8 mouse cellular contexts compared by ENCODE assay signal in the genomic region with DNA sequence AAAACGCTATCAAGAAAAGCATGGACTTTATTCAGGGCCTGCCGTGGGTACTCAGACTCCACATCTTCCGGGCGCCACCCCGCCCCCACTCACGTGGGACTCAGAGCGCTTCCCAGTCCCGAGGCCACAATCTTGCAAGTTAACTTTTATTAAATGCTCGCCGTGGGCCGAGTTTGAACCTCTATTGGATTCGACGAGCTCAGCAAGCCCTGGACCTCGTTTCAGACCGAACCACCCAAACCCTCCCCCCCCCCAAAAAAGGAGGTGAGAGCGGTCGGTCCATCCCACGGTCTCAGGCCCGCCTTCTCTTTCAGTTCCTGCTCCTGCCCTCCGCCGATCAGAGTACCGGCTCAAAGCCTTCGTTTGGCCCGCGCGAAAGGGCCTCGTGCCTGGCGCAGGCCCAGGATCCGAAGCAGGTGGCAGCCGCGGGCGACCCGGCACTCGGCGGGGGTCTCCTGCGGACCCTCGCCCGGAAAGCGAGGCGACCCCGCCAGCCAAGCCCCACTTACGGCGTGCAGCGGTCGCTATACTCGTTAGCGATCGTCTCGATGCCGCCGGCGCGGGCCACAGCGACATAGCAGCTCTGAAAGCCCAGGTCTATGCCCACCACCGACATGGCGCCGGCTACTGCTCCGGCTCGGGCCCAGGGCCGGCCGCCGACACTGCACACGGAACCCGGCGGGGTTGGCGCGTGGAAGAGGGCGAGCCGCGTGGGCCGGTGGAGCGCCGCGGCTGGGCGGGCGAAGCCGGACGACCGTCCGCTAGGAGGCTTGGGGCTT. TPM values are rescaled to one million over a fixed set of nuclear protein-coding genes. Genes with fewer than 3 reads are reported as not detected.
A peak's percentile ranks its signal among the peaks of the same experiment; 100 is the strongest.
DNase-seq lines count a peak whose midpoint lies in the region; ATAC-seq and TF ChIP-seq lines count a peak whose summit lies in the region.

No protein-coding gene starts in this region.

- TF ChIP-seq POLR2A in heart, adult 2 months (IDR thresholded peaks at IDR 0.05; ENCODE audit: insufficient read depth, low read depth, low read length), result no peak

- peak; percentile 20; the same call in 1 of the 2 replicates for TF ChIP-seq CTCF in heart, adult 2 months (IDR thresholded peaks at IDR 0.05)
- TF ChIP-seq CTCF in midbrain, postnatal 0 days (IDR thresholded peaks at IDR 0.05), result no peak

- H3K4me3 ChIP-seq in heart, adult 2 months, result peak overlapping the region; percentile 74
- peak overlapping the region; percentile 94 for H3K4me3 ChIP-seq in midbrain, postnatal 0 days (ENCODE audit: low read depth, low read length)

- peaks cover 2% of the 10 kb centered on the region for H3K79me2 ChIP-seq in heart, adult 2 months (replicated peaks; ENCODE audit: control insufficient read depth, insufficient read depth, low read length)

- intact Hi-C loops in heart, adult 2 months (cut with DNase I), result loop anchor here (1.0 to 5.0 kb wide), 3 partner anchors 25 to 133 kb away; partner anchors contain the start of genes Gdf9, Uqcrq and Zcchc10

- no peak for TF ChIP-seq EP300 in heart, adult 2 months (IDR thresholded peaks at IDR 0.05; ENCODE audit: insufficient read depth, low read depth, low read length)

- no peaks in the 10 kb centered on the region for H3K9me3 ChIP-seq in midbrain, postnatal 0 days (ENCODE audit: low read length)

- H3K4me1 ChIP-seq in heart, adult 2 months (ENCODE audit: control insufficient read depth, insufficient read depth, low read length), result peaks cover 8% of the 10 kb centered on the region
- peaks cover 17% of the 10 kb centered on the region for H3K4me1 ChIP-seq in midbrain, postnatal 0 days (ENCODE audit: insufficient read depth, low read length)

- peak overlapping the region; percentile 70 for H3K4me2 ChIP-seq in midbrain, postnatal 0 days (ENCODE audit: low read depth, low read length, poor library complexity, severe bottlenecking)

- peak; percentile 29 for DNase-seq in ovary, adult 18-20 months (ENCODE audit: low spot score)
- no peak for DNase-seq in ovary, postnatal 14 days (ENCODE audit: low spot score)
- DNase-seq in embryo, embryonic 9.5 days (ENCODE audit: extremely low spot score), result peak; percentile 42
- DNase-seq in heart, adult 2 months, result peak; percentile 71
- peak; percentile 68 to 82 for DNase-seq in kidney, adult 8-10 months
- peak; percentile 71 for DNase-seq in liver
- DNase-seq in midbrain, postnatal 0 days (ENCODE audit: low spot score), result peak; percentile 15
- peak; percentile 84 for DNase-seq in splenic B cell, adult 2 months (ENCODE audit: low read depth, low spot score)

- H3K9ac ChIP-seq in heart, adult 2 months (ENCODE audit: low read depth, low read length), result peak overlapping the region; percentile 96
- H3K9ac ChIP-seq in midbrain, postnatal 0 days (replicated peaks; ENCODE audit: low read length, poor library complexity, severe bottlenecking), result peak overlapping the region; percentile 97

- peak; percentile 75 for ATAC-seq in midbrain, postnatal 0 days (ENCODE audit: low FRiP score)

- H3K36me3 ChIP-seq in heart, adult 2 months (ENCODE audit: control insufficient read depth, insufficient read depth, low read length), result peaks cover 32% of the 10 kb centered on the region
- H3K36me3 ChIP-seq in midbrain, postnatal 0 days (ENCODE audit: insufficient read depth, low read length), result no peaks in the 10 kb centered on the region
- no peaks in the 10 kb centered on the region for H3K36me3 ChIP-seq in splenic B cell, adult 2 months (ENCODE audit: control insufficient read depth, insufficient read depth, low read length, poor library complexity, severe bottlenecking)

- no peaks in the 10 kb centered on the region for H3K27me3 ChIP-seq in heart, adult 2 months (ENCODE audit: control insufficient read depth, insufficient read depth, low read length)
- no peaks in the 10 kb centered on the region for H3K27me3 ChIP-seq in midbrain, postnatal 0 days (ENCODE audit: insufficient read depth, low read length)
- no peaks in the 10 kb centered on the region; the same call in 1 of the 2 replicates for H3K27me3 ChIP-seq in splenic B cell, adult 2 months (ENCODE audit: control insufficient read depth, insufficient read depth, low read length, poor library complexity, severe bottlenecking)

- peak overlapping the region; percentile 93 for H3K27ac ChIP-seq in heart, adult 2 months
- peak overlapping the region; percentile 90 for H3K27ac ChIP-seq in midbrain, postnatal 0 days (ENCODE audit: low read depth, low read length)

- under 1% methylated on average over 80 of the region's 80 CpGs for WGBS in heart, adult 2 months
- WGBS in midbrain, postnatal 0 days, result under 1% methylated on average over 73 of the region's 80 CpGs

RNA-seq across cellular contexts. Expression of gene Hspa4, which starts 0.5 kb away (rescaled TPM):
- total RNA-seq in heart, adult 2 months (2021), result 100 to 1,000 TPM; 109 to 126 TPM
- 19.2 and 39.7 TPM in 2 replicates for polyA plus RNA-seq in heart, adult 2 months (2012; rRNA removed)
- total RNA-seq in midbrain, postnatal 0 days (2014; rRNA removed), result 93.7 and 112 TPM in 2 replicates
- polyA plus RNA-seq in midbrain, postnatal 0 days (2015; fragmentation: Nextera tagmentation; extraction: Ambion mirVana), result 42.8 and 43.3 TPM in 2 replicates

RNA-seq across cellular contexts. Expression of gene Zcchc10, which starts 24.7 kb away (rescaled TPM):
- total RNA-seq in heart, adult 2 months (2021), result 1 to 10 TPM; 5.9 to 7.9 TPM
- polyA plus RNA-seq in heart, adult 2 months (2012; rRNA removed), result 3.8 and 4.1 TPM in 2 replicates
- 0.11 and 0.76 TPM in 2 replicates for total RNA-seq in midbrain, postnatal 0 days (2014; rRNA removed)
- 16.3 and 17.4 TPM in 2 replicates for polyA plus RNA-seq in midbrain, postnatal 0 days (2015; fragmentation: Nextera tagmentation; extraction: Ambion mirVana)

RNA-seq across cellular contexts. Expression of gene Aff4, which starts 50.9 kb away (rescaled TPM):
- 10 to 100 TPM; 77.3 to 80.0 TPM for total RNA-seq in heart, adult 2 months (2021)
- polyA plus RNA-seq in heart, adult 2 months (2012; rRNA removed), result 13.7 and 29.5 TPM in 2 replicates
- 103 and 126 TPM in 2 replicates for total RNA-seq in midbrain, postnatal 0 days (2014; rRNA removed)
- 64.6 and 90.2 TPM in 2 replicates for polyA plus RNA-seq in midbrain, postnatal 0 days (2015; fragmentation: Nextera tagmentation; extraction: Ambion mirVana)
